Mouse (Mus musculus) ES-E14 (cell line): ENCODE measurements around the gene Tubb5.

Source experiments
- CHD2 ChIP-seq: IDR thresholded peaks from 2 replicates; pipeline ENCODE4 v1.6.1; 2014; ENCODE audit warnings: mild to moderate bottlenecking, low read depth, low read length, inconsistent platforms
- ZNF384 ChIP-seq: IDR thresholded peaks from 2 replicates; pipeline ENCODE4 v1.6.1; 2012; ENCODE audit warnings: low read depth, low read length, inconsistent platforms

DNA sequence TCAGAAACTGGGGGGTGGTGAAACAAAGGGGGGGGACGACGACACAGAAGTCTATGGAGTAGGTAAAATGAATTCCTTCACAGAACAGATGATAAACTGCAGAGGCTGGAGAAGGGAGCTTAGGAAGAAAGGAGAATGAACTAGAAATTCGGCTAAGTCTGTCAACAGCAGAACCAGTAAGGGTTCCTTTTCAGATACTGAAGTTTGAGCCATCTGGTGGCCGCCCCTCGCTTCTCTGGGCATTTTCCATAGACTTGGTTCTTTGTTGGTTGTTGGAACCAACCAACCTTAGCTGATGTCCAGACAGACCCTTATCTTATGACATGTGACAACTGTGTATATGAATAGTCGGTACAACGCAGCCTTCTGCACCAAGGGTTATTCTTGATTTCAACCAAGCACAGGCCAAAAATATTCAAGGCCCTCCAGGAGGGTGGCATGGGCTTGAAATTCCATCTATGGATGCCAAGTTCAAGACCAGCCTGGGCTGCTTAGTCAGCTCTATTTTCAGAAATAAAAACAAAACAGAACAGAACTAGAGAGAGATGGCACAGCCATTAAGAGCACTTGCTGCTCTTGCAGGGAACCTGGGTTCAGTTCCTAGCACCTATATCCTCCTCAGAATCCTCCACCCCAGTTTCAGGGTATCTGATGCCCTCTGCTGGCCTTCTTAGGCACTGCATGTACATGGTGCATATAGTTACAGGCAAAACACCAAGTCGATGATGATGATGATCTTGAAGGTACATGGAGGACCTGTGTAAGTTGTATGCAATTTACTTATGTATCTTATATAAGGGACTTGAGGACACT, 33.0 kb upstream of the Tubb5 start:
- no peak for TF ChIP-seq ZNF384
- TF ChIP-seq CHD2: no peak
